Mouse (Mus musculus): Measurements from ENCODE around the gene Elmsan1.

DNA sequence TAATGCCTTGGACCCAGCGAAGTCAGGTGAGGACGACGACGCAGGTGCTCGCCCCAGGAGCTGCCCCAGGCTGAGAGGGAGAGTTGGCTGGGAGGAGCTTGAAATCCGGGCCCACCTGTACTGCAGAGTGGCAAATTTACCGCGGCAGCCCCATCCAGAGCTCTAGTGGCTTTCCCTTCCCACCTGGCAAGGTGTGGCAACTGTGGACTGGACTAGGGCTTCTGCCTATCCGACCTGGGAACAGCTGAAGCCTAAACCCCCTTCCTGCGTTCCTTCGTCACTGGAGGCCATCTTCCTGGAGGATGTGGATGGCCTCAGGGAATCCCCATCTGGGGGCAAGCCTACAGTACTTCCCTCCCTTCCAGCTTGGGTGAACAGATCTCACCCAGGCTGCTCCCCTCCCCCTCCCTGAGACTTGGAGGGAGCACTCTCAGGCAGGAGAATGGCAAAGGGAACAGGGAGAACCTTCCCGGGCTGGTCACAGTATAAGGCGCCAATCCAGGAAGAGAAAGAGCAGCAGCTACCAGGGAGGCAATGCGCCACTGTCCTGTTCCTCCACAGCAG lies 29.7 kb downstream of the Elmsan1 start:
- no peak for TF ChIP-seq CTCF (IDR thresholded peaks at IDR 0.05; ENCODE audit: low read depth)
- no peak for TF ChIP-seq EP300 (IDR thresholded peaks at IDR 0.05; ENCODE audit: low read depth)
